Mouse (Mus musculus): ENCODE measurements around the gene Adamts12.

GRCm38 (mm10) chr15:11132586-11133558, 68.3 kb downstream of the Adamts12 start:
- TF ChIP-seq POLR2A (IDR thresholded peaks at IDR 0.05; ENCODE audit: borderline replicate concordance, extremely low read depth, insufficient read depth, insufficient read length, poor library complexity, severe bottlenecking) (no peak), CTCF (IDR thresholded peaks at IDR 0.05; ENCODE audit: borderline replicate concordance, extremely low read depth, insufficient read depth, insufficient read length) (no peak)

Measured in brain, embryonic 14.5 days (tissue).